Mouse (Mus musculus): Measurements from ENCODE around the gene Cldn12.

Gene Cldn12

GRCm38 (mm10) chr5:5514196-5515076 is at the start of gene Cldn12:
Cldn12 (minus strand) TSS chr5:5514958.
- peak; percentile 99 for DNase-seq

DNA sequence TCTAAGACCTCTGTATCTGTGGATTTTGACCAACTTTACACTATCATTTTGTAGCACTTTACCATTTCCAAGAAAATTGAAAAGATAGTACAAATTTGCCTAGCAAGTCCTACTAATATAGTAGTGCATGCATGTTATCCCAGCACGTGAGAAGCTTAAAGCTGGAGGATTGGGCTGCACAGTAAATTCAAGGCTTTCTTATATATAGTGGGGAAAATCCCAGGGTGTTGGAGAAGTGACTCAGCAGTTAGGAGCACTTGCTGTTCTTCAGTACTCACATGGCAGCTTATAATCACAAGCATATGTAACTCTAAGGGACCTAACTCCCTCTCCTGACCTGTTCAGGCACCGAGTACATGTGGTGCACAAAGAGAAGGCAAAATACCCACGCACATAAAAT is 47.7 kb upstream of the Cldn12 start:
- no peak for DNase-seq

GRCm38 (mm10) chr5:5561041-5561706 is 46.4 kb upstream of the Cldn12 start:
- no peak for DNase-seq

DNA sequence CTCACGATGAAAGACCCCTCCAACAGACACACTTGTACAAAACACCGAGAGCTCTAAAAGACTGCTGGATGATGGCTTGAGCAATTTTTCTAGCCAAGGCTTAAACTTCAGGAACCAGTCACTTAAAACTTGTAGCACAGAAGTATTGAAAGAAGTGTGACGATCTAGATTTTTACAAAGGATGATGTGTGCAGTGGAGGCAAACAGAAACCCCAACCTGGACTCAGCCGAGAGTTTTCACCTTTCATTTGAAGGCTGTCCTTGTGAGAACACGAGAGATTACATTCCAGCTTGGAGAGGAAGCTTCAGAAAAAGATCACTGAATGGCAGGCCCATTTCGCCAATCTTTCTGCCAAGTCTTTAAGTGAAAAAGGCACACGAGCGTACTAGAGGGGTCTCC is 45.0 kb upstream of the Cldn12 start:
- DNase-seq: no peak

- peak; percentile 89 for DNase-seq
Observed at GRCm38 (mm10) chr5:5559079-5559740, 44.5 kb upstream of the Cldn12 start, which contains the start of gene Gtpbp10. Gtpbp10 (minus strand) TSS chr5:5559538.

GRCm38 (mm10) chr5:5551110-5551509 is 36.4 kb upstream of the Cldn12 start:
- DNase-seq: no peak

DNA sequence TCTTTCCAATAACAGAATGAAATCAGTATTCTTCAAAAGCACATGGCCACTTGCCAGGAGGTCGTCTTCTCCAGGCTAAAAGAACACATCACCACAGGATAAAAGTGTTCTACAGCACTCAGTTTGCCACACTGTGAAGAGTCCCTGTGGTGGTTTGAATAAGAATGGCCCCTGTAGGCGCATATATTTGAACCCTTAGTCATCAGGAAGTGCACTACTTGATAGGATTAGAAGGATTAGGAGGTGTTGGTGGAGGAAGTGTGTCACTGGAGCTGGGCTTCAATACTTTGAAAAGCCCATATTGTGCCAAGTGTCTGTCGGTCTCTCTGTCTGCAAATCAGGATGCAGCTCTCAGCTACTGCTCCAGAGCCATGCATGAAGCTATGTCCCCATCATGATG is 25.6 kb upstream of the Cldn12 start:
- no peak for DNase-seq

DNA sequence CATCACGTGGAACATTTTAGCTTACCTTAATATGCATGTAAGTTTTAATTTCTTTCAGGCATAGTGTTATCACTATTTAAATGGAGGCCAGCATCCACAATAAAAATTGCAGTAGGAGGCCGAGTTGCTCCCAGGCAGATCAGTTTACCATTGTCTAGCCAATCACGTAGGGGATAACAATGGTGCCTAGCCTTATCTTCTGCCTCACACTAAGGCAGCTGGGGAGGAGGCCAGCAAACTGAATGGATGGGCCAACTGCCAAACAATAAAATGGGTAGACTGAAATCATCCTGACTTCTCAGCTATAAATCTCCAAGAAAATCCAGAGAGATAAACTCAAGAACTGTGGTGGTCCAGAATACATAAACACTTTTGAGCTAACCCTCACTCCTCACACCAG is 25.0 kb upstream of the Cldn12 start:
- DNase-seq: no peak

GRCm38 (mm10) chr5:5536131-5536530 is 21.4 kb upstream of the Cldn12 start:
- DNase-seq: no peak

GRCm38 (mm10) chr5:5533656-5534420 is 19.1 kb upstream of the Cldn12 start:
- no peak for DNase-seq

DNA sequence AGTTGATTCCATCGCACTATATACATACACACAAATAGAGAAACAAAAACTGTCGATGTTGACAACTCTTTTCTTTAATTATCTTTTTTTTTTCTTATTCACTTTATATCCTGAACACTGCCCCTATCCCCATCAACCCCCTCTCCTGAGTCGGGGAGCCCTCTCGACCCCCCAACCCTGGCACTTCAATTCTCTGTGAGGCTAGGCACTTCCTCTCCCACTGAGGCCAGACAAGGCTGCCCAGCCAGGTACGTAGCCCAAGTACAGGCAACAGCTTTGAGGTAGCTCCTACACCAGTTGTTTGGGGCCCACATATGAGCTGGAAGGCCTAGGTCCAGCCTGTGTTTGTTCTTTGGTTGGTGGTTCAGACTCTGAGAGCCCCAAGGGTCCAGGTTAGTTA is 653 bp upstream of the Cldn12 start:
- DNase-seq: peak; percentile 56

DNA sequence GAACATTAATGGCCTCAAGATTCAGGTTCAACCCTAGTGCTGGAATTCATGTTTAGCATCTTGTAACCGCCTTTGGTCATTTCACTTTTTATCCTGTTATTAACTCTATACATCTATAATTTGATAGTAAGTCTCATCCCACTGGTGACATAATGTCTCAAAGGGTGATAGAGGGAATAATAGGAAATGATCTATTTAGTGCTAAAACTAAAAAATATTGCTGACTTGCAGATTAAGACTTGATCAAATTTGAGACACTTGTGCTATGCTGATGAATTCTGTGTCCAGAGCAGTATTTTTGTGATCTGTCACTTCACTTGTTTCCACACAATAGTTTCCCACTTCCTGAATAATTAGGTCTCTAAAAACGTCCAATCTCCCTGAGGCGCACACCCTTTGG is 3.4 kb downstream of the Cldn12 start:
- DNase-seq: no peak

DNA sequence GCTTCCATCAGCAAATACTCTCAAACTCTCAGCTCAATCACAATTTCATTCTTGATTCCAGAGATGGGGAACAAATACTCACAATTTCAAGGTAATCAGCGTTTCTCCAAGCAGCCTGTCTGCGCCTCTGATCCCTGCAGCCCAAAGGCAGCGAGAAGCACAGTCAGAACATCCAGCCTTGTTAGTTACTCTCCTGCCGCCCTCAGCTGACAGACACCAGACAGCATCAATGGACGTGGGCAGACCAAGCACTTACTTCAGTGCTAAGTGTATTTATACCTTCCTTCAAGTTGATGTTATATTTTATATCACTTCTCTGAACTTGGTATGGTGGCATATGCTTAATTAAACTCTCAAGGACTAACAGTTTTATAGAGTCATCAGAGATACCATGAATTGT is 3.8 kb downstream of the Cldn12 start:
- no peak for DNase-seq

GRCm38 (mm10) chr5:5510304-5510887 is 4.4 kb downstream of the Cldn12 start:
- DNase-seq: no peak

DNA sequence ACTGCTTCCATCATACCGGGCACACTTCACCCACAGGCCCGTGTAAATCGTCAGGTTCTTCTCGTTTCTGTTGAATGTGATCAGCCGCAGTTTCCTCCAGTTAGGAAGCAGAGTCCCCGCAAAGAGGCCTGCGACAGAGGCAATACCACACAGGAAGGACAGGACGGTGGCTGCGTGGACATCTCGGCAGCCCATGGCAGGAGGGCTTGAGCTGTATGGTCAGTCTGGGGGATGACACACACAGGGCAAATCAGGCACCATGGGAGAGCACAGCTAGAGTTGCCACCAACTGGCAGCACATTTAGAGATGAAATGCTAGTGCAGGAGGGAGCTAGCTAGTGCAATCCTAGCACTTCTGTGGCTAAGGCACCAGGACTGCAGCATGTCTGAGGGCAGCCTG is 6.5 kb downstream of the Cldn12 start:
- DNase-seq: no peak

- peak; percentile 85 for DNase-seq
Observed at GRCm38 (mm10) chr5:5507701-5508225, 7.0 kb downstream of the Cldn12 start.

DNA sequence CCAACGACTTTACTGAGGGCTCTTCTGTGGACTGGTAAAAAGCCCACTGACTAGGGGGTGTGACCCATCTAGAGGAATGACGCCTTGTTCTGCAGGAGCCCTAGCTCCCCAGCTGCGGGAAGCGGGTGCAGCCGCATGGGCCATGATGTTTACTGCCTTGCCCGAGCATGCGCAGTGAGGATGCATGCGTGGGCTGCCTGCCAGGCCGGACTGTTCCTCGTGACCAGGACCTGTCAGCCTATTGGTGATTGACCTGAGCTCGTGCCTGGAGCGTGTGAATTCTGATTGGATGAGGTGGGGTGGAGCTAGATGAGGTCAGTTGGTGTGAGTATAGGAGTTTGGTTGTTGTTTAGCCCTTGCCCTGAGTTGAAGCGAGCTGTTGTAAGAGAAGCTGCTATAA is 10.3 kb downstream of the Cldn12 start:
- DNase-seq: no peak

DNA sequence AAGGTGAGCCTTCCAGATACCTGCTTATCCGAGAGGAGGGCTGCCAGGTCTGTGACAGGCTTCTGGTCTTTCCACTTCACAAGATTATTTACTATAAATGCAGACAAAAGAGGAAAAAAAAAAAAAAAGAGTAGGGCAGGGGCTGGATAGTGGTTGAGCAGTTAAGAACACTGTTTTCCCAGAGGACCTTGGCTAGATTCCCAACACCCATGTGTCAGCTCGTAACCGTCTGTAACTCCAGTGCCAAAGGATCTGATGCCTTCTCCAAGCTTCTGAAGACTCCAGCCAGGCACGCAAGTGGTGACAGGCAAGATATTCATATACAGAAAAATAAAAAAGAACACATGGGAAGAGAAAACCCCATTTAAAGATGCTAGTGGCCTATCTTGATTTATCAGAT is 11.4 kb downstream of the Cldn12 start:
- no peak for DNase-seq

DNA sequence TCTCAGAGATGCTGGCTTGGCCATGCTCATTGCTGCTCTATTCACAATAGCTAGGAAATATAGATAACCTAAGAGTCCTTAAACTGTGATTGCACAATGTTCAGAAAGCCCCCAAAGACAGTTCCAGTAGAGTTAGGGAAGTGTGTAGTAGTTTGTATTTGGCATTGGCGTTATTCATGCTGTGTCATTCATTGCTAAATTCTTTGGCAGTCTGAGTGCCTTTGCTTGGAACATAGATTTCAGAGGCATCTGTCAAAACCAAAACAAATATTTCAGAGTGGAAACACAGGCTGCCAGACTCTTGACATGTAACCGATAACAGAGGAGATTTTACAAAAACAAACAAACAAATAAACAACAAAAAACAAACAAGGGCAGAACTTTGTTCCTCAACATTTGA is 13.2 kb downstream of the Cldn12 start:
- DNase-seq: no peak

- DNase-seq: no peak
Observed at GRCm38 (mm10) chr5:5496393-5496792, 18.4 kb downstream of the Cldn12 start.

DNA sequence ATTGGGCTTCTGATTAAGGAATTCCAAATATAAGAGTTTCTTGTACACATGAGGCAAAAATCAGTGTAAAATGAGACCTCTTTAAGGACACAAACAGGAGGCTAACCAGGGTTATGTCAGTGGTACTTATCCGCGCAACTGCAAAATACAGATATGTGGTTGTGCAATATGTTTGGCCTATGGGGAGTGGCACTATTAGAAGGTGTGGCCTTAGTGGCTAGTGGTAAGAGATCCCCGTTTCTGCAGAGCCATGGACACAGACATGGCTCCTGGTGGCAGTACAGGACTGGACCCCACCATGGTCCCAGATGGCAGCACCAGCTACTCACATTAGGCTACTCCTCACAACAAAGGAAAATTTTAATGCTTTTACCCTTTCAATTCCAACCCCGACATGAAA is 19.7 kb downstream of the Cldn12 start:
- DNase-seq: no peak

DNA sequence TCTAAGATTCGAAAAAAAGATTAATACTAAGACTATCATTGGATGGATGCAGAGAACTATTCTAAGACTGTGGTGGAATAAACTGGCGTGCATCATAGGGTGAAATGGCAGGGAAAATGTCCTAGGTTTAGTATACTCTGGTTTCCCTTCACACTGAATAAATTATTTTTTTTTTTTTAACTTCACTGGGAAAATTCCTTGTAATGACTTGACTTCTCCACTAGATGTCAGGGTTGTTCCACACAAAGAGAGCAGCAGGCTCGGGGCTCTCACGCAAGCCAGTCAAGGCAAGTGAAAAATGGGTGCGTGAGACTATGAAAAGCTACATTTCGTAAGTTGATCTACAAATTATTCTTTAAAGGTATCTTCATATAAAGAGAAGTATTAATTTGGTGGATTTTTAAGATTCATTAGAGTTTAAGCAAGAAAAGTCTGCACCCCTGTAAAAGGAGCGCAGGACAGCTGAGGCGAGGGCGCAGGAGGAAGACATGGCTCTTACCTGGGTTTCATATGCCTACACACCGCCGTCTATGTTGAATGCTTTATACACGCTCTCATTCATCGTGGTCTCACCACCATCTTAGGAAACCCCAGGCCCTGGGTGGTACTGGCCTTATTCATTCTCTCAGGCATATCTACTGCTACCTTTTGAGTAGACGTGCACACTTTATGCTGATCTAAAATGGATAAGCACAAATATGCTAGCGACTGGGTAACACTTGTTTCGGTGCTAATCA is 20.3 kb downstream of the Cldn12 start:
- DNase-seq: no peak
